Mouse (Mus musculus): Measurements from ENCODE around the gene Il5.

- TF ChIP-seq CTCF (IDR thresholded peaks at IDR 0.05; ENCODE audit: extremely low read depth, insufficient read depth, insufficient read length, insufficient replicate concordance) = no peak
- no peak for TF ChIP-seq POLR2A (IDR thresholded peaks at IDR 0.05; ENCODE audit: low read depth, low read length)
Observed at GRCm38 (mm10) chr11:53745260-53745659, 24.7 kb downstream of the Il5 start.
